Mouse (Mus musculus): ENCODE measurements around the gene Zfp612. TPM values are rescaled to one million over a fixed set of nuclear protein-coding genes. Genes with fewer than 3 reads are reported as not detected.
"Not testable (repeated sequence)": the region's sequence is repeated elsewhere in the genome, so short reads cannot be mapped to it uniquely, and the experiment has no call there.

Zfp612 gene
- not detected for polyA plus RNA-seq (2012; fragmentation: generic; extraction: Trizol)
- long read RNA-seq, experiment 1 = 0 reads
- long read RNA-seq, experiment 2 = 0 reads

GRCm38 (mm10) chr8:110079282-110080221 is at the start of gene Zfp612:
Gene Zfp612 (plus strand): TSS chr8:110079746.
- H3ac ChIP-seq (ENCODE audit: control insufficient read depth, insufficient read length, low read depth) = no peak within 1 kb of the TSS
- TF ChIP-seq MYOD1 (IDR thresholded peaks at IDR 0.05; ENCODE audit: control insufficient read depth, insufficient read length, low read depth) = no peak
- no peak for TF ChIP-seq FOSL1 (IDR thresholded peaks at IDR 0.05; ENCODE audit: insufficient read depth, low read length, poor library complexity, severe bottlenecking)
- TF ChIP-seq CEBPB (IDR thresholded peaks at IDR 0.05; ENCODE audit: low read depth) = no peak
- no peak for TF ChIP-seq MAX (IDR thresholded peaks at IDR 0.05)
- no peak for TF ChIP-seq MYOG (IDR thresholded peaks at IDR 0.05; ENCODE audit: control insufficient read depth, extremely low read depth, insufficient read length)
- no peak for TF ChIP-seq USF1 (IDR thresholded peaks at IDR 0.05; ENCODE audit: low read depth)
- TF ChIP-seq CTCF (IDR thresholded peaks at IDR 0.05; ENCODE audit: control insufficient read depth, insufficient read depth, insufficient read length) = no peak
- H3K79me3 ChIP-seq (ENCODE audit: low read depth) = no peaks in the 10 kb centered on the region
- H3K79me2 ChIP-seq (ENCODE audit: control insufficient read depth, insufficient read depth) = no peaks in the 10 kb centered on the region
- H3K4me3 ChIP-seq (ENCODE audit: insufficient read depth, poor library complexity, severe bottlenecking) = no peak within 1 kb of the TSS
- no peaks in the 10 kb centered on the region for H3K36me3 ChIP-seq (ENCODE audit: control insufficient read depth, insufficient read depth)
- peaks cover 11% of the 10 kb centered on the region for H3K27me3 ChIP-seq (ENCODE audit: control insufficient read depth, insufficient read depth, insufficient read length)

DNA sequence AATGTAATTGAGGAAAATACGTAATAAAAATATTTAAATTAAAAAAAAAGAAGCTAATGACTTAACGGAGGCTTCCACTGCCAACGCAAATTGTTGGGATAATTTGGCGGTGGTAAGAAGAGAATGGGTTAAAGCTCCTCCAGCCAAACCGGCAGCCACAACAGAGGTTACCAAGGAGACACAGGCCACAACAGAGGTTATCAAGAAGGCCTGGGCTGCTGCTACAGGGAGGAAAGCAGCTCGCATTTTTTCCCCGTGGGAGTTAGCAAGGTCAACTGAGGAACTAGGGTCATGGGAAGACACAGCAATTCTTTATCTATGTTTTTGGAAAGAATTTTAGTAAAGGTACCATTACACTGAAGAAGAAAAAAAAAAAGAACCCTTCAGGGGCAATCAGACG is 45.8 kb upstream of the Zfp612 start:
- not testable (repeated sequence) for H3ac ChIP-seq (ENCODE audit: control insufficient read depth, insufficient read length, low read depth); H3K79me2 ChIP-seq (ENCODE audit: control insufficient read depth, insufficient read depth)
- H3K27me3 ChIP-seq (ENCODE audit: control insufficient read depth, insufficient read depth, insufficient read length) = peaks cover 28% of the 10 kb centered on the region

GRCm38 (mm10) chr8:110034331-110034730 is 45.2 kb upstream of the Zfp612 start:
- no peak for TF ChIP-seq MYOG (IDR thresholded peaks at IDR 0.05; ENCODE audit: control insufficient read depth, extremely low read depth, insufficient read length)
- no peak for TF ChIP-seq FOSL1 (IDR thresholded peaks at IDR 0.05; ENCODE audit: insufficient read depth, low read length, poor library complexity, severe bottlenecking)
- TF ChIP-seq CEBPB (IDR thresholded peaks at IDR 0.05; ENCODE audit: low read depth) = no peak
- no peak for TF ChIP-seq MAX (IDR thresholded peaks at IDR 0.05)
- no peak for TF ChIP-seq CTCF (IDR thresholded peaks at IDR 0.05; ENCODE audit: control insufficient read depth, insufficient read depth, insufficient read length)
- no peak for TF ChIP-seq USF1 (IDR thresholded peaks at IDR 0.05; ENCODE audit: low read depth)
- no peak for TF ChIP-seq MYOD1 (IDR thresholded peaks at IDR 0.05; ENCODE audit: control insufficient read depth, insufficient read length, low read depth)

More for the DNA sequence above, 45.8 kb upstream of the Zfp612 start:
- H3K36me3 ChIP-seq (ENCODE audit: control insufficient read depth, insufficient read depth); H3K79me3 ChIP-seq (ENCODE audit: low read depth); H3K4me3 ChIP-seq (ENCODE audit: insufficient read depth, poor library complexity, severe bottlenecking): not testable (repeated sequence)

DNA sequence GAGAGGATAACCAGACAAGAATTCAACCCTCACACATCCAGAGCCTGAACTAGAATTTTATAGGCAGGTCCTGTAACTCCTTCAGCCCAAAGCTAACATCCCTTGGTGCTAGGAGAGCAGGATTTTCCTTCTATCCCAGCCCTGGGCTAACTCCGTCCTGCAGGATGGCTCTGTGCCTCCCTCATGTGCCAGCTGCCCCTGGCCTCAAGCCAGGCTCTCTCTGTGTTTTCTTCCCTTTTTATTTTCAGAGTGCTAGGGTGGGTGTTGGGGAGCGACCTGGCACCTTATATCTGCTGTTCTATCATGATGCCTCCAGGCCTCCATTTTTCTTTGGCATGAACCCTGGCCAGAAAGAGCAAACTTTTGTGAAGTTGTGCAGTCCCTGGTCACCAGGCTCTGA is 43.4 kb upstream of the Zfp612 start:
- TF ChIP-seq CEBPB (IDR thresholded peaks at IDR 0.05; ENCODE audit: low read depth) = no peak
- no peak for TF ChIP-seq USF1 (IDR thresholded peaks at IDR 0.05; ENCODE audit: low read depth)
- no peak for TF ChIP-seq FOSL1 (IDR thresholded peaks at IDR 0.05; ENCODE audit: insufficient read depth, low read length, poor library complexity, severe bottlenecking)
- TF ChIP-seq CTCF (IDR thresholded peaks at IDR 0.05; ENCODE audit: control insufficient read depth, insufficient read depth, insufficient read length) = no peak
- TF ChIP-seq MYOG (IDR thresholded peaks at IDR 0.05; ENCODE audit: control insufficient read depth, extremely low read depth, insufficient read length) = no peak
- TF ChIP-seq MYOD1 (IDR thresholded peaks at IDR 0.05; ENCODE audit: control insufficient read depth, insufficient read length, low read depth) = no peak
- TF ChIP-seq MAX (IDR thresholded peaks at IDR 0.05) = no peak
- no peaks in the 10 kb centered on the region for H3K79me3 ChIP-seq (ENCODE audit: low read depth)
- no peaks in the 10 kb centered on the region for H3K36me3 ChIP-seq (ENCODE audit: control insufficient read depth, insufficient read depth)
- no peak overlapping the region for H3ac ChIP-seq (ENCODE audit: control insufficient read depth, insufficient read length, low read depth)
- H3K79me2 ChIP-seq (ENCODE audit: control insufficient read depth, insufficient read depth) = no peaks in the 10 kb centered on the region
- H3K27me3 ChIP-seq (ENCODE audit: control insufficient read depth, insufficient read depth, insufficient read length) = peaks cover 14% of the 10 kb centered on the region
- no peak overlapping the region for H3K4me3 ChIP-seq (ENCODE audit: insufficient read depth, poor library complexity, severe bottlenecking)

More at GRCm38 (mm10) chr8:110034331-110034730, 45.2 kb upstream of the Zfp612 start:
- H3K79me2 ChIP-seq (ENCODE audit: control insufficient read depth, insufficient read depth) = no peaks in the 10 kb centered on the region
- no peak overlapping the region for H3ac ChIP-seq (ENCODE audit: control insufficient read depth, insufficient read length, low read depth)
- no peaks in the 10 kb centered on the region for H3K79me3 ChIP-seq (ENCODE audit: low read depth)
- no peaks in the 10 kb centered on the region for H3K36me3 ChIP-seq (ENCODE audit: control insufficient read depth, insufficient read depth)
- no peak overlapping the region for H3K4me3 ChIP-seq (ENCODE audit: insufficient read depth, poor library complexity, severe bottlenecking)
- peaks cover 24% of the 10 kb centered on the region for H3K27me3 ChIP-seq (ENCODE audit: control insufficient read depth, insufficient read depth, insufficient read length)

DNA sequence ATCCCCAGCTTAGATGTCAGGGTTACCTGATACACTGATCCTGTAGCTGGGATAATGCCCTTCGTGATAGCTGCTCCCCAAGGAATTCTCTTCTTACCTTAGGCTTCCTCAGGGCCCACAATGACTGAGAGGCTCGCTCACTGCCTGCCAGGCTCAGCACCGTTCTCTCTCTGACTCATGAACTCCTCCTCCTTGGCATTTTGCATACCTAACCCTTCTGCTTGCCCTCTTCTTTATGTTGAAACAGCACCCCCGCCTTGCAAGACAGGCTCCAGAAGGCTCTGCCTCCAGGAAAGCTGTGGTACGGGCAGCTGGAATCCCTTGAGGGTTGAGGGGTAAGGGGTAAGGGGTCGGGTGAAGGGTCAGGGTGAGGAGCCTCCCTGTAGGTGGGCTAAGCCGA is 40.3 kb upstream of the Zfp612 start:
- TF ChIP-seq MYOD1 (IDR thresholded peaks at IDR 0.05; ENCODE audit: control insufficient read depth, insufficient read length, low read depth) (no peak), MYOG (IDR thresholded peaks at IDR 0.05; ENCODE audit: control insufficient read depth, extremely low read depth, insufficient read length) (no peak), USF1 (IDR thresholded peaks at IDR 0.05; ENCODE audit: low read depth) (no peak), CTCF (IDR thresholded peaks at IDR 0.05; ENCODE audit: control insufficient read depth, insufficient read depth, insufficient read length) (no peak), CEBPB (IDR thresholded peaks at IDR 0.05; ENCODE audit: low read depth) (no peak), FOSL1 (IDR thresholded peaks at IDR 0.05; ENCODE audit: insufficient read depth, low read length, poor library complexity, severe bottlenecking) (no peak), MAX (IDR thresholded peaks at IDR 0.05) (no peak)
- Histone ChIP-seq H3K27me3 (ENCODE audit: control insufficient read depth, insufficient read depth, insufficient read length) (peaks cover 14% of the 10 kb centered on the region), H3K79me2 (ENCODE audit: control insufficient read depth, insufficient read depth) (no peaks in the 10 kb centered on the region), H3K79me3 (ENCODE audit: low read depth) (no peaks in the 10 kb centered on the region), H3K36me3 (ENCODE audit: control insufficient read depth, insufficient read depth) (no peaks in the 10 kb centered on the region), H3ac (ENCODE audit: control insufficient read depth, insufficient read length, low read depth) (no peak overlapping the region), H3K4me3 (ENCODE audit: insufficient read depth, poor library complexity, severe bottlenecking) (no peak overlapping the region)
